Mouse (Mus musculus) spleen, adult 2 months (tissue): ENCODE measurements around the gene Kcnh7.

Source experiments
- CTCF ChIP-seq: fragments of 200-500 bp; IDR thresholded peaks from 2 replicates; pipeline ENCODE4 v1.5.1; 2011; ENCODE audit warnings: mild to moderate bottlenecking, inconsistent platforms; ENCODE audit not compliant: insufficient read depth, insufficient read length, insufficient replicate concordance; ENCODE audit errors: extremely low read depth
- POLR2A ChIP-seq: fragments of 200-500 bp; IDR thresholded peaks from 2 replicates; pipeline ENCODE4 v1.6.1; 2011; ENCODE audit warnings: low read depth, low read length, inconsistent platforms

GRCm38 (mm10) chr2:63002784-63003183 is 181.3 kb downstream of the Kcnh7 start:
- TF ChIP-seq CTCF = no peak
- TF ChIP-seq POLR2A = no peak
